Mouse (Mus musculus): ENCODE measurements around the gene Lnx2.

- TF ChIP-seq CTCF (IDR thresholded peaks at IDR 0.05; ENCODE audit: insufficient read depth, low read length) = no peak
- no peak for TF ChIP-seq POLR2A (IDR thresholded peaks at IDR 0.05; ENCODE audit: borderline replicate concordance, extremely low read depth, low read depth, low read length)
Observed at GRCm38 (mm10) chr5:147107276-147107675, 30.9 kb upstream of the Lnx2 start.
